Mouse (Mus musculus): Measurements from ENCODE around the gene Ssh2. TPM values are rescaled to one million over a fixed set of nuclear protein-coding genes. Genes with fewer than 3 reads are reported as not detected.
"Not testable (repeated sequence)": the region's sequence is repeated elsewhere in the genome, so short reads cannot be mapped to it uniquely, and the experiment has no call there.

Gene Ssh2
- polyA plus RNA-seq, 2 experiments, result 7.7 to 10.0 TPM

DNA sequence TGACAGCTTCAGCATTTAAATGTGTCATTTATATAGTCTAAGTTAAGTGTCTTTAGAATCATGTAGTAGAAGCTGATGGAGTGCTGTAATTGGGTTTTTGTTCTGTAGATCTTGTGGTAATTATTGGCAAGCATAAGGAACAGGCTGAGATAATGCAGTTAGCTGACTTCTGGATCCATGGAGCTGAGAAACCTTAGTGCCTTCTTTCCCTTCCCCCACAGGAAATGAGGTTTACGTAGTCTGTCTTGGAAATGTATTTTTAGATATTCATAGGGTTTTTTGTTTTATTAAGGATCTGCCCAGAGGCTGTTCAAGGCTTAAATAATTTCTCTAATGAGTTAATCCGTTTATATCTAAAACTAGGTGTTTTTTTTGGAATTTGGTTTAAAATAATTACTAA is 26.8 kb downstream of the Ssh2 start:
- no peak for TF ChIP-seq POLR2A (IDR thresholded peaks at IDR 0.05; ENCODE audit: borderline replicate concordance, extremely low read depth, insufficient read depth, insufficient read length)
- DNase-seq (ENCODE audit: low spot score), result peak; percentile 35
- ATAC-seq (ENCODE audit: low FRiP score, low read depth), result no peak
- WGBS, result 47% methylated on average over 2 of the region's 2 CpGs
- Histone ChIP-seq H3K4me2 (replicated peaks; ENCODE audit: low read depth, low read length, severe bottlenecking) (no peak overlapping the region), H3K4me1 (ENCODE audit: control insufficient read depth, insufficient read depth, low read length) (no peaks in the 10 kb centered on the region), H3K27ac (replicated peaks; ENCODE audit: low read depth, low read length) (no peak overlapping the region), H3K9ac (ENCODE audit: low read depth, low read length, severe bottlenecking) (no peak overlapping the region), H3K4me3 (replicated peaks; ENCODE audit: low read length) (no peak overlapping the region), H3K9me3 (ENCODE audit: control insufficient read depth, low read length) (no peaks in the 10 kb centered on the region), H3K27me3 (ENCODE audit: control insufficient read depth, insufficient read depth, low read length) (no peaks in the 10 kb centered on the region), H3K36me3 (ENCODE audit: control insufficient read depth, insufficient read depth, low read length) (no peaks in the 10 kb centered on the region)

DNA sequence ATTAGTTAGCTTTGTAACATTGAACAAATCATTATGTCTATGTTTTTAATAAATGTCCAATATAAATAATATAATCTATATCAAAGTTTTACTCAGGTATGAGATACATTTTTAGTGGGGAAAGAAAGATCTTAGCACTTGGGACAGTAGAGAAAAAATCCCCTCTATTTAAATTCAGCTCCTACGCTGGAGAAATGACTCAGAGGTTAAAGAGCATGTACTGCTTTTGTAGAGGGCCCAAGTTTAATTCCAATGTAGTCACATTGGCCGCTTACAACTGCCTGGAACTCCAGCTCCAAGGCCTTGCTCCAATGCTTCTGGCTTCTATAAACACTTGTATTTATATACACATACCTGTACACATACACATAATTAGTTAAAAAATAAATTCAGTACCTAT is 36.7 kb downstream of the Ssh2 start:
- Histone ChIP-seq H3K36me3 (ENCODE audit: control insufficient read depth, insufficient read depth, low read length) (no peaks in the 10 kb centered on the region), H3K9ac (ENCODE audit: low read depth, low read length, severe bottlenecking) (no peak overlapping the region), H3K4me3 (replicated peaks; ENCODE audit: low read length) (no peak overlapping the region), H3K27me3 (ENCODE audit: control insufficient read depth, insufficient read depth, low read length) (no peaks in the 10 kb centered on the region), H3K4me2 (replicated peaks; ENCODE audit: low read depth, low read length, severe bottlenecking) (no peak overlapping the region), H3K9me3 (ENCODE audit: control insufficient read depth, low read length) (no peaks in the 10 kb centered on the region), H3K4me1 (ENCODE audit: control insufficient read depth, insufficient read depth, low read length) (no peaks in the 10 kb centered on the region), H3K27ac (replicated peaks; ENCODE audit: low read depth, low read length) (no peak overlapping the region)
- no peak for TF ChIP-seq POLR2A (IDR thresholded peaks at IDR 0.05; ENCODE audit: borderline replicate concordance, extremely low read depth, insufficient read depth, insufficient read length)
- ATAC-seq (ENCODE audit: low FRiP score, low read depth) (no peak), DNase-seq (ENCODE audit: low spot score) (no peak)
- 78% methylated on average over 2 of the region's 2 CpGs for WGBS

DNA sequence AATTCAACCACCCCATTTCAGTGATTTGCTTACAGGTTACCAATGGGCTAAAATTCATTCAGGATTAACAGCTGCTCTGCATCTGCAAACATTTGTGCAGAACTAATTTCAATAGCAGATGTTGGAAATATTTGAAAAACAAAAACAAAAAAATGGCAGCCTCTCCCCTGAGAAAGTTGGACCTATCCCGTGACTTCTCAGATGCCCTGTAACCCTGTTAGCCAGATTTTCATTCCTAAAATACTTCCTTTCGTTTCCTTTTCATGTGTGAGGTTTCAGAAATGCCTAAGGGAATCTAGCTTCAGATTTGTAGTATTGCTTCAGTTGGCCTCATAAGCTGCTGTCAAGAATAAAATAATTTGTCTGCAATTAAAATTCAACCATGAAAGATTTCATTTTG is 43.4 kb downstream of the Ssh2 start:
- Histone ChIP-seq H3K27ac (replicated peaks; ENCODE audit: low read depth, low read length) (no peak overlapping the region), H3K27me3 (ENCODE audit: control insufficient read depth, insufficient read depth, low read length) (no peaks in the 10 kb centered on the region), H3K36me3 (ENCODE audit: control insufficient read depth, insufficient read depth, low read length) (no peaks in the 10 kb centered on the region), H3K9me3 (ENCODE audit: control insufficient read depth, low read length) (no peaks in the 10 kb centered on the region), H3K4me2 (replicated peaks; ENCODE audit: low read depth, low read length, severe bottlenecking) (no peak overlapping the region), H3K9ac (ENCODE audit: low read depth, low read length, severe bottlenecking) (no peak overlapping the region), H3K4me3 (replicated peaks; ENCODE audit: low read length) (no peak overlapping the region), H3K4me1 (ENCODE audit: control insufficient read depth, insufficient read depth, low read length) (no peaks in the 10 kb centered on the region)
- no peak for ATAC-seq (ENCODE audit: low FRiP score, low read depth)
- WGBS, result 32% methylated on average over 2 of the region's 2 CpGs
- peak; percentile 16 for DNase-seq (ENCODE audit: low spot score)
- TF ChIP-seq POLR2A (IDR thresholded peaks at IDR 0.05; ENCODE audit: borderline replicate concordance, extremely low read depth, insufficient read depth, insufficient read length), result no peak

DNA sequence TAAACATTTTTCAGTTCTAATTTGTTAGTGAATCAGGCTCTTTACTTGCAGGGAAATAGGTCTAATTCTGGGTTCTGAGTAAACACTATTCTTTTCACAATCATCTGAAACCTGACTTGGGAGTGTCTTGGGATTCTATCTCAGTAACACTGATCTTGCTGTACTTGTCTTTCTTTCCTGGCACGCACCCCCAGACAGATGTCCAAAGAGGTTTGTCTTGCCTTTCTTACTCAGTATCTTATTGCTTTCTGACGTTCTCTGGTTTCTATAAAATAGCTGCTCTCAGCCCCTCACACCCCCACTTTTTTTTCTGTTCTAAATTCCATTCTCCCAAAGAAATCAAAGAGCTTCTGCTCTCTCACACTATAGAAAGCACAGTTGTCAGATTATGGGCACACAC is 51.3 kb downstream of the Ssh2 start:
- Histone ChIP-seq H3K36me3 (ENCODE audit: control insufficient read depth, insufficient read depth, low read length) (no peaks in the 10 kb centered on the region), H3K4me1 (ENCODE audit: control insufficient read depth, insufficient read depth, low read length) (no peaks in the 10 kb centered on the region), H3K27ac (replicated peaks; ENCODE audit: low read depth, low read length) (no peak overlapping the region), H3K27me3 (ENCODE audit: control insufficient read depth, insufficient read depth, low read length) (no peaks in the 10 kb centered on the region), H3K4me3 (replicated peaks; ENCODE audit: low read length) (no peak overlapping the region), H3K9me3 (ENCODE audit: control insufficient read depth, low read length) (no peaks in the 10 kb centered on the region), H3K9ac (ENCODE audit: low read depth, low read length, severe bottlenecking) (no peak overlapping the region), H3K4me2 (replicated peaks; ENCODE audit: low read depth, low read length, severe bottlenecking) (no peak overlapping the region)
- DNase-seq (ENCODE audit: low spot score) (no peak), ATAC-seq (ENCODE audit: low FRiP score, low read depth) (no peak)
- TF ChIP-seq POLR2A (IDR thresholded peaks at IDR 0.05; ENCODE audit: borderline replicate concordance, extremely low read depth, insufficient read depth, insufficient read length), result no peak
- WGBS, result 47% methylated on average over 2 of the region's 2 CpGs

DNA sequence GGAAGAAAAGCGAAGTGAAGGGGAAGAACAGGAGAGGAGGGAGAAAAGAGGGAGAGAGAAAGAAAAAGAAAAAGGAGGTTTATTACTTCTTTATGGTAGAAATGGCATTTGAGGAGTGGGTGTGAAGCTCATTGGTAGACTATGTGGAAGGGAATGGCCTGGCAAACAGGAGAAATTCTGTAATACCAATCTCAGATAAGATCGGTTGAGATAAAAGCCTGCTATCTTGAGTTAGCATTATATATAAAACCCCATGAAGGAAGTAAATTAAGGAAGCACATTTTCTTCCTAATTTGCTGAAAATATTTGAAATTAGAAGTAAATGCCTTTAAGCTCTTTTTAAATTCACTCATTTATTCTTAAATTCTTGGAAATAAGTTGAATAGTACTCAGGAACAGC is 59.9 kb downstream of the Ssh2 start:
- H3K4me3 ChIP-seq (replicated peaks; ENCODE audit: low read length), result no peak overlapping the region
- no peak overlapping the region for H3K27ac ChIP-seq (replicated peaks; ENCODE audit: low read depth, low read length)
- TF ChIP-seq POLR2A (IDR thresholded peaks at IDR 0.05; ENCODE audit: borderline replicate concordance, extremely low read depth, insufficient read depth, insufficient read length), result no peak
- ATAC-seq (ENCODE audit: low FRiP score, low read depth) (no peak), DNase-seq (ENCODE audit: low spot score) (no peak)
- no peaks in the 10 kb centered on the region for H3K27me3 ChIP-seq (ENCODE audit: control insufficient read depth, insufficient read depth, low read length)
- no peak overlapping the region for H3K9ac ChIP-seq (ENCODE audit: low read depth, low read length, severe bottlenecking)
- H3K4me2 ChIP-seq (replicated peaks; ENCODE audit: low read depth, low read length, severe bottlenecking), result no peak overlapping the region
- 79% methylated on average over 2 of the region's 2 CpGs for WGBS
- H3K4me1 ChIP-seq (ENCODE audit: control insufficient read depth, insufficient read depth, low read length), result no peaks in the 10 kb centered on the region
- H3K36me3 ChIP-seq (ENCODE audit: control insufficient read depth, insufficient read depth, low read length), result no peaks in the 10 kb centered on the region
- H3K9me3 ChIP-seq (ENCODE audit: control insufficient read depth, low read length), result no peaks in the 10 kb centered on the region

DNA sequence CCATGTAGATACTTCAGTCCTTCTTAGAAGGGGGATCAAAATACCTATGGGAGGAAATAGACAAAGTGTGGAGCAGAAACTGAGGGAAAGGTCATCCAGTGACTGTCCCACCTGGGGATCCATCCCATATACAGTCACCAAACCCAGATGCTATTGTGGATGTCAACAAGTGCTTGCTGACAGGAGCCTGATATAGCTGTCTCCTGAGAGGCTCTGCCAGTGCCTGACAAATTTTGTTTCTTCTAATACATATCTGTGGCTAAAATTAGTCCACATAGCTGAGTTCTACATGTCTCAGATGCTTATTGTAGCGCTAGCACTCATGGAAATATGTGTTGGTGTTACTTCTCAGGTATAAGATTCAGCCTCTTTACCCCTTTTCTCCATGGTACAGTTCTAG is 62.5 kb downstream of the Ssh2 start:
- not testable (repeated sequence) for H3K27me3 ChIP-seq (ENCODE audit: control insufficient read depth, insufficient read depth, low read length); ATAC-seq (ENCODE audit: low FRiP score, low read depth); H3K4me3 ChIP-seq (replicated peaks; ENCODE audit: low read length); H3K27ac ChIP-seq (replicated peaks; ENCODE audit: low read depth, low read length); H3K4me1 ChIP-seq (ENCODE audit: control insufficient read depth, insufficient read depth, low read length); H3K4me2 ChIP-seq (replicated peaks; ENCODE audit: low read depth, low read length, severe bottlenecking); H3K9ac ChIP-seq (ENCODE audit: low read depth, low read length, severe bottlenecking); H3K9me3 ChIP-seq (ENCODE audit: control insufficient read depth, low read length); H3K36me3 ChIP-seq (ENCODE audit: control insufficient read depth, insufficient read depth, low read length); DNase-seq (ENCODE audit: low spot score)
- 93% methylated on average over 1 of the region's 1 CpGs for WGBS
